Mouse (Mus musculus) spleen, adult 18-20 months (tissue): ENCODE data around the gene Pik3ap1.
"Not testable (repeated sequence)": the region's sequence is repeated elsewhere in the genome, so short reads cannot be mapped to it uniquely, and the experiment has no call there.

Source experiments
- DNase-seq, 2 experiments: peaks; one replicate each; pipeline ENCODE4 v3.0.0; 2022; ENCODE audit warnings: mixed read lengths in 2 of 2

The Pik3ap1 gene

GRCm38 (mm10) chr19:41384922-41385508 lies at the start of gene Pik3ap1:
TSS of gene Pik3ap1 (minus strand) at chr19:41385102.
- peak; percentile 74 to 76 for DNase-seq

- DNase-seq = not testable (repeated sequence)
These were observed 46.7 kb upstream of the Pik3ap1 start for GRCm38 (mm10) chr19:41431512-41432164.

- DNase-seq = not testable (repeated sequence)
These were observed 41.2 kb upstream of the Pik3ap1 start for GRCm38 (mm10) chr19:41425927-41426772.

GRCm38 (mm10) chr19:41421264-41421663 lies 36.4 kb upstream of the Pik3ap1 start:
- DNase-seq = no peak

- DNase-seq = no peak
These were observed 33.9 kb upstream of the Pik3ap1 start for GRCm38 (mm10) chr19:41418786-41419185.

- no peak for DNase-seq
These were observed 33.1 kb upstream of the Pik3ap1 start for GRCm38 (mm10) chr19:41417995-41418394.

- DNase-seq = no peak
These were observed 31.3 kb upstream of the Pik3ap1 start for GRCm38 (mm10) chr19:41416201-41416600.

GRCm38 (mm10) chr19:41402603-41403002 lies 17.7 kb upstream of the Pik3ap1 start:
- DNase-seq = no peak

- DNase-seq = no peak
These were observed 6.0 kb upstream of the Pik3ap1 start for GRCm38 (mm10) chr19:41390856-41391255.

GRCm38 (mm10) chr19:41389351-41389750 lies 4.4 kb upstream of the Pik3ap1 start:
- DNase-seq = no peak

- no peak for DNase-seq
These were observed 3.3 kb upstream of the Pik3ap1 start for GRCm38 (mm10) chr19:41388242-41388641.

- DNase-seq = no peak
These were observed 2.4 kb upstream of the Pik3ap1 start for GRCm38 (mm10) chr19:41387262-41387661.

GRCm38 (mm10) chr19:41384406-41384851 lies 473 bp downstream of the Pik3ap1 start:
- DNase-seq = peak in 1 of 2 experiments; percentile 64

GRCm38 (mm10) chr19:41382391-41382978 lies 2.4 kb downstream of the Pik3ap1 start:
- no peak for DNase-seq

- no peak for DNase-seq
These were observed 3.2 kb downstream of the Pik3ap1 start for GRCm38 (mm10) chr19:41381581-41382239.

GRCm38 (mm10) chr19:41379195-41379594 lies 5.7 kb downstream of the Pik3ap1 start:
- no peak for DNase-seq

- no peak for DNase-seq
These were observed 9.1 kb downstream of the Pik3ap1 start for GRCm38 (mm10) chr19:41375791-41376190.

GRCm38 (mm10) chr19:41375096-41375495 lies 9.8 kb downstream of the Pik3ap1 start:
- DNase-seq = no peak

- DNase-seq = no peak
These were observed 10.2 kb downstream of the Pik3ap1 start for GRCm38 (mm10) chr19:41374658-41375057.

GRCm38 (mm10) chr19:41372322-41372721 lies 12.6 kb downstream of the Pik3ap1 start:
- DNase-seq = no peak

GRCm38 (mm10) chr19:41371373-41371772 lies 13.5 kb downstream of the Pik3ap1 start:
- DNase-seq = no peak
